Mouse (Mus musculus): ENCODE measurements around the gene Csgalnact2. TPM values are rescaled to one million over a fixed set of nuclear protein-coding genes. Genes with fewer than 3 reads are reported as not detected.

Gene Csgalnact2
- polyA plus RNA-seq (2014; fragmentation: Illumina TruSeq; extraction: RNeasy Lipid Tissue Mini Kit (QIAGEN cat#74804); ENCODE audit: insufficient read depth, low read depth, low replicate concordance): 38.7 TPM

GRCm38 (mm10) chr6:118138731-118139709 lies at the start of gene Csgalnact2:
Gene Csgalnact2, minus strand, starts transcription at chr6:118139140.

Other genes with a start within 250 kb of the Csgalnact2 start
- gene Hnrnpf, start 238.8 kb downstream of the Csgalnact2 start, polyA plus RNA-seq (2014; fragmentation: Illumina TruSeq; extraction: RNeasy Lipid Tissue Mini Kit (QIAGEN cat#74804); ENCODE audit: insufficient read depth, low read depth, low replicate concordance): 212 TPM
- gene Fxyd4, start 201.4 kb downstream of the Csgalnact2 start, polyA plus RNA-seq (2014; fragmentation: Illumina TruSeq; extraction: RNeasy Lipid Tissue Mini Kit (QIAGEN cat#74804); ENCODE audit: insufficient read depth, low read depth, low replicate concordance): 1.3 TPM
- gene Rasgef1a, start 127.7 kb downstream of the Csgalnact2 start, polyA plus RNA-seq (2014; fragmentation: Illumina TruSeq; extraction: RNeasy Lipid Tissue Mini Kit (QIAGEN cat#74804); ENCODE audit: insufficient read depth, low read depth, low replicate concordance): 31.6 TPM
- 0.73 TPM for gene Ret, start 58.6 kb upstream of the Csgalnact2 start, polyA plus RNA-seq (2014; fragmentation: Illumina TruSeq; extraction: RNeasy Lipid Tissue Mini Kit (QIAGEN cat#74804); ENCODE audit: insufficient read depth, low read depth, low replicate concordance)